Mouse (Mus musculus) cerebellum, postnatal 36 days (tissue): ENCODE results near the gene Slc22a5.

Experiments used
- DNase-seq, 2 experiments: peaks; one replicate each; pipeline ENCODE4 v3.0.0; 2021 to 2022; ENCODE audit warnings: mixed read lengths in 2 of 2

The Slc22a5 gene

DNA sequence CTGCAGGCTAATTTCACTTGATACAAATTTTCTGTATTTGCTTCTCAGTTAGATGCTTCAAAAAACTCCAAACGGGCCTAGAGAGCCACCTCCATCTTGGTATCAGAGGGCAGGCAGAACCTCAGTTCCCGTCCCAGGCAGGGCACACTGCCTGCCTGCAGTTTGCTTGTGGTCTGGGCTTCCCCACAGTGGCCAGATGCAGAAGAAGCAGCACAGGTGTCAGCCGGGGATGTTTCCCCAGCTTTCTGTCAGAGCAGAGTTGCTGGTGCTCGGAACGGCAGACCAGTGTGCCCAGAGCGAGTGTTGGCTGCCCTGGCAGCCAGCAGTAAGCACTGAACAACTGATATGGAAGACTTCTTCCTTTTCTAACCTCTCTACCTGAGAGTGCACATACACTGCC is 52.3 kb downstream of the Slc22a5 start:
- DNase-seq = no peak

DNA sequence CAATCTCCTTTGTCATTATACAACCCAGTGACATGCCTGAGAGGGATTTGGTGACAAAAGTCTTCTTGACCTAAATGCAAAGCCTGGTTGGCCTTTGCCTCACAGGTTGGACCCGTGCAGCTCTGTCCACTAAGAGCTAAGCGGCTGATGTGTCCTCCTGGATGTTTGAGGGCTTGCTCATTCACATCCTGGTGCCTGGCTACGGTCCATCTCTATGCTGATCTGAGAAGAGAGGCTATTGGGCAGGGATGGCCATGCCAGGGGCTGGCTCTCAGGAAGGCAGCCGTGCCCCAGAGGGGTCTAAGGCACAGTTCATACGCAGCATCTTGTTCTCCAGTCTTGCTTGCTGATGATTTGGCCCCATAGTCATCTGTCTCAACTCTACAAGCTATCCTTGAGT is 53.7 kb downstream of the Slc22a5 start:
- no peak for DNase-seq

DNA sequence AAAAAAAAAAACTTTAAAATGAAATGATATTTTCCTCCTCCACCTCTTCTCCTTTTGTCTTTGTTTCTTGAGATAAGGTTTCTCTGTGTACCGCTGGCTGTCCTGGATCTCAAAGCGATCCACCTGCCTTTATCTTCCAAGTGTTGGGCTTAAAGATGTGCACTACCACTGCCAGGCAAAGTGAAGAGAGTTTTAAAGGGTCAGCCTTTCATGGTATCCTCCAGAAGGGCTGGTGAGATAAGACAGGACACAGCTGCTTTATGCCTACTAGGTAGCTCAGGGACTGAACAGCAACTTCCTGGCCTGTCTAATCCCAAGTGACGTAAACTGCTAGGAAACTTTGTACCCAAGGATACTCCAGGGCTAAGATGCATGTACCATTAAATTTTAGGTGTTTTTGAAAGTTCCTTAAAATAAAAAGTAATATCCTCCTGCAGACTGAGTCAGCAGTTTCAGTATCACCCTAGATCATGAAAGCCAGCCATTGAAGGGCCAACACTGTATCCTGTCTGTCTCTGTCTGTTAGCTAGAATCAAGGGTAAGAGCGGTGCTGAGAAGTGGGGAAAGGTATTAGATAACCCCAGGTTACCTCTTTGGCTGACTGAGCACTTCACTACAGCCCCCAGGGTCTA is 56.0 kb downstream of the Slc22a5 start:
- DNase-seq = no peak

DNA sequence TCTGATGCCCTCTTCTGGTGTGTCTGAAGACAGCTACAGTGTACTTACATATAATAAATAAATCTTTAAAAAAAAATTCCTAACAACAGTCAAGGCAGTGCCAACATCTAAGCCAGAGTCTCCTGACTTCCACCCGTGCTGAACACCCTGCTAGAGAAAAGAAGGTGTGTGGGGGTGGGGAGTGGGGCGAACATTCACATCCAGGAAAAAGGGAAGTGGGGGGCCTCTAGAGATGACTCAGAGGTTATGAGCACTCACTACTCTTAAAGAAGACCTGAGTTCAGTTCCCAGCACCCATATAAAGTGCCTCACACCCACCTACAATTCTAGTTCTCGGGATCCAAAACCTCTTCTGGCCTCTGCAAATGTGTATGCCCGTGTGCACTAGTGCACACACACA is 66.1 kb downstream of the Slc22a5 start:
- no peak for DNase-seq

DNA sequence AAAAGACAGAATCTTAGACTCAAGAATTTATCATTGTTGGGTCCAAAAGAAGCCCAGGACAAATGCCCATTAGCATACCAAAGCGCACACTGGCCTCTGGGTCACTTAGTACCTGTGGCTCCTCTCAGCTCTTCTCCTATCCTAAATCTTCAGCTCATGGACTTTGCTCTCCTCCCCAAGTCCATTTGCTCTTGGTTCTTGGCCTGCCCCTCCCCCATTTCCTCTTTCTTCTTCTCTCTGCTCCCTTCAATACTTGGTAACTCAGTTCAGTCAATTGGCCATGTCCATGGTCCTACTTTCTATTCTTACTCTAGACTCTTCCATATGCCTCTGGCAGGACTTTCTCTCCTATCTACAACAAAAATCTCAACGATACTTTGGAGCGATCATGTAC is 69.5 kb downstream of the Slc22a5 start:
- no peak for DNase-seq

DNA sequence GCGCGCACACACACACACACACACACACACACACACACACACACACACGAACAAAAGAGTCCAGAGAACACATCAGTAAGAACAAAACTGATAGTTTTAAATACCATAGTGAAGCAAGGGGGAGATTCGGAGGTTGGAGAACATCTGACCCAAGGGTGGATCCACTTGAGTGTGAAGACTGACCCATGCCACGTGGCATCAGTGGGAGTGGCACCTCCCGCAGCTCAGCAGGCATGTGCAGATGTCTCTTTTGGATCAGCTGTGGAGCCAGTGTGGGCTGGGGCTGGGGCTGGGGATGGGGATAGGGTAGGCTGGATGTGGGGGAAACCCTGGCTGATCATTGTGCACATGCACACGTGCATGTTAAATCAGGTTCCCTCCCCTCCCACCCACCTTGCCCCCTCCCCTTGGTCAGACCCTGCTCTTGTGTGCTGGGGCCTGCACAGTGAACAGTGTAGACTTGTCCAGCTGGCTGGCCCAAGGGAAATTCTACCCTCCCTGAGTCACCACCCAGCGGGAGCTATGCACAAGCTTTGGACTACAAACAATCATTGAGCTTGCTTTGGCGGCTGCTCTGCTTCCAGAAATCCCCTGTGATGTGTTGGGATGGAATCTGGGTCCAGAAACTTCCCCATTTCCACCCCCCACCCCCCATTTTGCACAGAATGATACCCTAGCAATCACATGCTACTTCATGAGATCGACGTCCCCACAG is 70.1 kb downstream of the Slc22a5 start:
- DNase-seq = no peak

DNA sequence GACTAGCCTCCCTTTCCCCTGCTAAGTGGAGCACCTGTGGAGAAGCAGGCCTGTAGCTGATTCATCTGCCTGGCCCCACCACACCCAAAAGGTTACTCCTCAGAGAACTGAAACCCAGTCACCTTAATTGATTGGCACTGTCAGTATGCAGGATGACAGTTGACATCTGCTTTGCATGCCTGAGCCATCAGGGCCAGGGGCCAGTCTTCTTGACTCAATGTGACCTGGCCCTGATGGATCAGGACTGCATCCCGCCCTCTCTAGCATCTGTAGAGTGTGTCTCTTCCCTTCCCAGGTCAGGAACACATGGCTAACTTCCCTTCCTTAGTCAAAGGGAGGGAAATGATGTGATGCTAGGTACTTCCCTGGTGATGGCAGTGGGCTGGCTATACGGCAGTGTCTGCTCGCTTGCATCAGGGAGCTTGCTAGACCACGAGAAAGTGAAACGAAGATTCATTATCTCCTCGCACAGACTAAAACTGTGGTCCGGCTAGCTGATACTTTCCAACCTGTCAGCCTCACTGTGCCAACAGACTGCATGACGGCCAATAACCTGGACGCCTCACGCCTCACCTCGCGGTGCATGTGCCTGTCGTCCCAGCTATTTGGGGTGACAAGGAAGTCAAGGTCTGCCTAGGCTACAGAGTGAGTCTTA is 70.8 kb downstream of the Slc22a5 start:
- DNase-seq = no peak

DNA sequence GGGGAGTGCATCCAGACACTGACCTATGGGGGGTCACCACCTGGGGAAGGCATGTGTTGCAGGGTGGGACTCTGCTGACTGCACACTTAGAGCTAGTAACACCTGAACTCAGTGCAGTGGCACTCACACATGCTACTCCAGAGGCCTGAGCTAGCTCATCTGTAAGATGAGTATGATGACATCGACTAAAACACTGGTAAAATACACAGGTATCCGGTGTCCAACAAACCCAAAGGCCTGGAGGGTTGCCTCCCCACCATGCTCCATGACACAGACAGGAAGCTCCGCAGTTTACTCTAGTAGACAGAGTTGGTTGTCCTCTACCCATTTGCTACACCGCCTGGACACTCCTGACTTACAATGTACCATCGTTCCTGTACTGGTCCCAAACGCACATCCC is 71.9 kb downstream of the Slc22a5 start:
- DNase-seq = no peak

DNA sequence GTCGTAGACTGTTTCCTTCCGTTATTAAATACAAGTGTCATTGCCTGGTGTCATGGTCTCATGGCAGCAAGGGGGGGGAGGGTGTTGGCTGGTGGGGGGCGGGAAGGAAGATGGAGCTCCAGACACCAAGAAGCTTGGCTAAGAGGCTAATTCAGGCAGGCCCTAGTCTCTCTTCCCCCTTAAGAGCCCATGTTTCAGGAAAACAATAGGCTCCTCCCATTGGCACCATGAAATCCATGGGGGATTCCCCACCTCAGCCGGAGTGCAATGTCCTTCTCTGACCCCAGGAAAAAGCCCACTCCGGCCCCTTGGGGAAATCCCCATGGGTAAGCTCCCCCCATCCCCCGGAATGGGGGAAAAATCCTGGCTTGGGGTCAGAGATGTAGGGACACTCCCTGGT is 72.7 kb downstream of the Slc22a5 start:
- no peak for DNase-seq

DNA sequence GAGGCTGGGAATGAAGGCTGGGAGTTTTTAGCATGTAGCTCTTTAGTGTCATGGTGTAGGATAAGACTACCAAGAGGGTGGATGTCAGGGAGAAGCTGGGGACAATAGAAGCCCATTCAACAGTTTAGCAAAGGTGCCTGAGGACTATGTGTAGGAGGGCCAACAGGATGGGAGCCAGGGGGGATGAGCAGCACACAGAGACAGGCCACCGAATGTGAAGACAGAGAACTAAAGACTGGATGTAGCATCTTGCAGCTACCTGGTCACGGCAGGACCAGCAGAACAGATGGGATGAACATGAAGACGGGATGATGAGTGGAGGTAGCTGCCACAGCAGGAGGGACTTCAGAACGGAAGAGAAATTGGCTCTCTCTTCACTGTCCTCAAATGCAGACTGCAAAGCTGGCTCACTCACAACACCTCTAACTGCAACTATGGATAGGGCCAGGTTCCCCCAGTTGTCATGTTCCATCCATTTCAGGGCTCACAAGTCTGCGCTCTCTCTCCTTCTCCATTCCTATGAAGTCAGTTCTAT is 74.6 kb downstream of the Slc22a5 start:
- peak; percentile 31 to 37 for DNase-seq

DNA sequence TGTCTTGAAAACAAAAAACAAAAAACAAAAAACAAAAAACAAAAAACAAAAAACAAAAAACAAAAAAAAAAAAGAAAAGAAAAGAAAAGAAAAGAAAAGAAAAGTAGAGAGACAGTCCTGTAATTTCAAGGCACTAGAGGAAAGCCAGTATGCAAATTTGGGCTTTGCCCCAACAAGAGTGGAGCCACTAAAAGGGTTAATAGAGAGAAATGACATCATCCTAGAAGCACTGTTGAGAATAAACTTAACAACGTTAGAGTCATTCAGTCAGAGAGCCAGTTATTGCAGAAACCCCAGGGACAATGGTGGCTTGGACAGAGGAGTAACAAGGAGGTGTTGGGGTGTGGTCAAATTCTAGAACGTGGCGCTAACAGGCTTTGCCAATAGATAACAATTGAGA is 76.7 kb downstream of the Slc22a5 start:
- no peak for DNase-seq
